Mouse (Mus musculus): ENCODE results near the gene Ralbp1.

Gene Ralbp1

GRCm38 (mm10) chr17:65885697-65886529 is at the start of gene Ralbp1:
Gene Ralbp1, minus strand, starts transcription at chr17:65885798.
- in situ Hi-C loops (cut with MboI, MseI) = no loop called here

- in situ Hi-C loops (cut with MboI, MseI) = no loop called here
These were observed 48.1 kb upstream of the Ralbp1 start for GRCm38 (mm10) chr17:65933741-65934140.

GRCm38 (mm10) chr17:65931525-65931924 is 45.9 kb upstream of the Ralbp1 start:
- in situ Hi-C loops (cut with MboI, MseI) = no loop called here

- in situ Hi-C loops (cut with MboI, MseI) = no loop called here
These were observed 45.4 kb upstream of the Ralbp1 start for GRCm38 (mm10) chr17:65930960-65931359.

GRCm38 (mm10) chr17:65930158-65930826 is 44.7 kb upstream of the Ralbp1 start:
- in situ Hi-C loops (cut with MboI, MseI) = no loop called here

- in situ Hi-C loops (cut with MboI, MseI) = no loop called here
These were observed 43.9 kb upstream of the Ralbp1 start for GRCm38 (mm10) chr17:65929319-65929978.

- in situ Hi-C loops (cut with MboI, MseI) = no loop called here
These were observed 41.5 kb upstream of the Ralbp1 start for GRCm38 (mm10) chr17:65927077-65927476.

- in situ Hi-C loops (cut with MboI, MseI) = no loop called here
These were observed 38.6 kb upstream of the Ralbp1 start for GRCm38 (mm10) chr17:65924218-65924617.

GRCm38 (mm10) chr17:65921975-65922374 is 36.4 kb upstream of the Ralbp1 start:
- in situ Hi-C loops (cut with MboI, MseI) = no loop called here

GRCm38 (mm10) chr17:65919235-65919634 is 33.6 kb upstream of the Ralbp1 start:
- in situ Hi-C loops (cut with MboI, MseI) = no loop called here

- in situ Hi-C loops (cut with MboI, MseI) = no loop called here
These were observed 30.6 kb upstream of the Ralbp1 start for GRCm38 (mm10) chr17:65916135-65916668.

- in situ Hi-C loops (cut with MboI, MseI) = no loop called here
These were observed 28.5 kb upstream of the Ralbp1 start for GRCm38 (mm10) chr17:65914083-65914482.

- in situ Hi-C loops (cut with MboI, MseI) = no loop called here
These were observed 26.6 kb upstream of the Ralbp1 start for GRCm38 (mm10) chr17:65912202-65912601.

GRCm38 (mm10) chr17:65911285-65912069 is 25.9 kb upstream of the Ralbp1 start:
- in situ Hi-C loops (cut with MboI, MseI) = no loop called here

- in situ Hi-C loops (cut with MboI, MseI) = no loop called here
These were observed 22.7 kb upstream of the Ralbp1 start for GRCm38 (mm10) chr17:65908270-65908669.

GRCm38 (mm10) chr17:65906895-65907401 is 21.4 kb upstream of the Ralbp1 start:
- in situ Hi-C loops (cut with MboI, MseI) = no loop called here

GRCm38 (mm10) chr17:65906313-65906894 is 20.8 kb upstream of the Ralbp1 start:
- in situ Hi-C loops (cut with MboI, MseI) = no loop called here

GRCm38 (mm10) chr17:65905241-65905640 is 19.6 kb upstream of the Ralbp1 start:
- in situ Hi-C loops (cut with MboI, MseI) = no loop called here

GRCm38 (mm10) chr17:65903826-65904225 is 18.2 kb upstream of the Ralbp1 start:
- in situ Hi-C loops (cut with MboI, MseI) = no loop called here

- in situ Hi-C loops (cut with MboI, MseI) = no loop called here
These were observed 17.4 kb upstream of the Ralbp1 start for GRCm38 (mm10) chr17:65903011-65903410.

GRCm38 (mm10) chr17:65902281-65902680 is 16.7 kb upstream of the Ralbp1 start:
- in situ Hi-C loops (cut with MboI, MseI) = no loop called here

All from T-helper 1 cell (primary cell).